ENCODE assay signal across 8 mouse cellular contexts in genomic region chr12:108422858-108423631, GRCm38 (mm10). TPM values are rescaled to one million over a fixed set of nuclear protein-coding genes. Genes with fewer than 3 reads are reported as not detected.
DNase-seq lines count a peak whose midpoint lies in the region; ATAC-seq and TF ChIP-seq lines count a peak whose summit lies in the region.

No protein-coding gene starts in this region.

- H3K27ac ChIP-seq in forebrain, embryonic 15.5 days (replicated peaks) = peak overlapping the region; percentile 89
- no peak overlapping the region for H3K27ac ChIP-seq in liver, embryonic 16.5 days (ENCODE audit: low read length)
- H3K27ac ChIP-seq in neural tube, embryonic 14.5 days (ENCODE audit: low read depth, low read length) = peak overlapping the region; percentile 90
- no peak overlapping the region for H3K27ac ChIP-seq in thymus, adult 2 months (ENCODE audit: control insufficient read depth, insufficient read depth, low read length)

- H3K36me3 ChIP-seq in E14TG2a.4 (ENCODE audit: insufficient read depth, low read length) = no peaks in the 10 kb centered on the region
- no peaks in the 10 kb centered on the region for H3K36me3 ChIP-seq in forebrain, embryonic 15.5 days
- H3K36me3 ChIP-seq in liver, embryonic 16.5 days (ENCODE audit: control insufficient read depth, insufficient read depth) = no peaks in the 10 kb centered on the region
- H3K36me3 ChIP-seq in neural tube, embryonic 14.5 days (ENCODE audit: control insufficient read depth, insufficient read depth, low read length) = no peaks in the 10 kb centered on the region
- H3K36me3 ChIP-seq in thymus, adult 2 months (ENCODE audit: control insufficient read depth, insufficient read depth, low read length) = no peaks in the 10 kb centered on the region

- no peak for TF ChIP-seq CTCF in E14TG2a.4 (conservative IDR thresholded peaks at IDR 0.05; ENCODE audit: low read length)
- TF ChIP-seq CTCF in thymus, adult 2 months (IDR thresholded peaks at IDR 0.05; ENCODE audit: borderline replicate concordance, control insufficient read depth, extremely low read depth, insufficient read depth, low read length, poor library complexity) = 0 out of 2 replicates have a peak, but pooled peaks have one; percentile 36

- peaks cover 17% of the 10 kb centered on the region for H3K4me1 ChIP-seq in E14TG2a.4 (replicated peaks; ENCODE audit: low read depth, low read length)
- peaks cover 31% of the 10 kb centered on the region for H3K4me1 ChIP-seq in forebrain, embryonic 15.5 days
- no peaks in the 10 kb centered on the region for H3K4me1 ChIP-seq in liver, embryonic 16.5 days (ENCODE audit: control insufficient read depth, low read depth, low read length)
- H3K4me1 ChIP-seq in neural tube, embryonic 14.5 days (ENCODE audit: control insufficient read depth, insufficient read depth, low read length) = peaks cover 4% of the 10 kb centered on the region; the same call in 1 of the 2 replicates
- peaks cover 4% of the 10 kb centered on the region; the same call in 1 of the 2 replicates for H3K4me1 ChIP-seq in thymus, adult 2 months (replicated peaks; ENCODE audit: control insufficient read depth, insufficient read depth, low read length)

- no peak for TF ChIP-seq POLR2A in thymus, adult 2 months (IDR thresholded peaks at IDR 0.05; ENCODE audit: control insufficient read depth, extremely low read depth, insufficient read depth, low read length, poor library complexity)

- peak; percentile 3 for DNase-seq in c-Kit-positive CD71-positive TER-119-negative erythroid progenitor cells, embryonic 14.5 days (ENCODE audit: low read depth)
- DNase-seq in heart, postnatal 14 days = peak; percentile 93 to 96
- peak; percentile 92 for DNase-seq in layer of hippocampus, adult 11-12 months (ENCODE audit: low spot score)
- peak; percentile 67 for DNase-seq in thymus, adult 2 months

- intact Hi-C loops in heart, postnatal 14 days (cut with DNase I) = loop anchor here (1.0 to 2.0 kb wide), 3 partner anchors 30 to 70 kb away; no protein-coding TSS in a partner anchor

- peak overlapping the region; percentile 67 for H3K9ac ChIP-seq in forebrain, embryonic 15.5 days (replicated peaks)
- peak overlapping the region; percentile 33; the same call in 1 of the 2 replicates for H3K9ac ChIP-seq in liver, embryonic 16.5 days (ENCODE audit: low read depth, low read length)
- H3K9ac ChIP-seq in neural tube, embryonic 14.5 days (replicated peaks; ENCODE audit: low read depth, low read length) = peak overlapping the region; percentile 86

- peaks cover 59% of the 10 kb centered on the region for H3K27me3 ChIP-seq in E14TG2a.4 (ENCODE audit: insufficient read depth, low read length)
- H3K27me3 ChIP-seq in forebrain, embryonic 15.5 days = no peaks in the 10 kb centered on the region
- H3K27me3 ChIP-seq in liver, embryonic 16.5 days (ENCODE audit: control insufficient read depth, insufficient read depth, low read depth, low read length) = peaks cover 28% of the 10 kb centered on the region
- no peaks in the 10 kb centered on the region for H3K27me3 ChIP-seq in neural tube, embryonic 14.5 days (ENCODE audit: control insufficient read depth, insufficient read depth, low read length)
- H3K27me3 ChIP-seq in thymus, adult 2 months (ENCODE audit: control insufficient read depth, insufficient read depth, low read length) = peaks cover 11% of the 10 kb centered on the region

- H3K4me2 ChIP-seq in forebrain, embryonic 15.5 days (replicated peaks) = peak overlapping the region; percentile 68
- H3K4me2 ChIP-seq in liver, embryonic 16.5 days (ENCODE audit: low read depth, low read length) = peak overlapping the region; percentile 59
- peak overlapping the region; percentile 78 for H3K4me2 ChIP-seq in neural tube, embryonic 14.5 days (ENCODE audit: low read depth, low read length)

- ATAC-seq in forebrain, embryonic 15.5 days (replicated peaks) = peak; percentile 95
- ATAC-seq in liver, embryonic 16.5 days (ENCODE audit: low read depth) = peak; percentile 81
- peak; percentile 94 for ATAC-seq in neural tube, embryonic 14.5 days (ENCODE audit: low read depth)

- under 1% methylated on average over 86 of the region's 90 CpGs for WGBS in forebrain, embryonic 15.5 days
- WGBS in liver, embryonic 16.5 days (ENCODE audit: insufficient replicate concordance) = under 1% methylated on average over 78 of the region's 90 CpGs
- WGBS in neural tube, embryonic 14.5 days = under 1% methylated on average over 58 of the region's 90 CpGs
- WGBS in thymus, adult 2 months = under 1% methylated on average over 74 of the region's 90 CpGs

- H3K9me3 ChIP-seq in E14TG2a.4 (ENCODE audit: low read length) = no peaks in the 10 kb centered on the region
- H3K9me3 ChIP-seq in forebrain, embryonic 15.5 days = no peaks in the 10 kb centered on the region
- H3K9me3 ChIP-seq in liver, embryonic 16.5 days (replicated peaks; ENCODE audit: control insufficient read depth, low read length) = no peaks in the 10 kb centered on the region
- no peaks in the 10 kb centered on the region for H3K9me3 ChIP-seq in neural tube, embryonic 14.5 days (ENCODE audit: control insufficient read depth, low read length)

- H3K4me3 ChIP-seq in E14TG2a.4 (replicated peaks; ENCODE audit: low read length) = peak overlapping the region; percentile 88
- H3K4me3 ChIP-seq in forebrain, embryonic 15.5 days = peak overlapping the region; percentile 63
- peak overlapping the region; percentile 58 for H3K4me3 ChIP-seq in liver, embryonic 16.5 days (ENCODE audit: low read depth, low read length)
- peak overlapping the region; percentile 76 for H3K4me3 ChIP-seq in neural tube, embryonic 14.5 days (ENCODE audit: low read depth, low read length)
- H3K4me3 ChIP-seq in thymus, adult 2 months (ENCODE audit: control insufficient read depth, insufficient read depth, low read length) = peak overlapping the region; percentile 38

RNA-seq across cellular contexts. Expression of gene Eml1, which starts 52.3 kb away (rescaled TPM):
- polyA plus RNA-seq in forebrain, embryonic 15.5 days (2015; fragmentation: Nextera tagmentation; extraction: Ambion mirVana) = 58.6 and 65.7 TPM in 2 replicates
- total RNA-seq in heart, postnatal 14 days (2021) = 10 to 100 TPM; 81.7 to 89.8 TPM
- 6.4 TPM in 2 replicates for polyA plus RNA-seq in liver, embryonic 16.5 days (2015; fragmentation: Nextera tagmentation; extraction: Ambion mirVana)
- 48.9 and 82.8 TPM in 2 replicates for polyA plus RNA-seq in neural tube, embryonic 14.5 days (2014; fragmentation: Nextera tagmentation; extraction: Ambion mirVana)
- polyA plus RNA-seq in thymus, adult 2 months (2012; rRNA removed) = 4.9 and 6.4 TPM in 2 replicates

Comparison
In these comparisons a context has a peak if more than half of its experiments do, and no peak if none do; other contexts are left out.
1. H3K4me3 ChIP-seq: peak in every context shown above with its lines; median percentile 88 in E14TG2a.4; 76 in neural tube, embryonic 14.5 days; 63 in forebrain, embryonic 15.5 days; 58 in liver, embryonic 16.5 days; 38 in thymus, adult 2 months.
2. DNase-seq: peak in every context shown above with its lines; median percentile 94 in heart, postnatal 14 days; 92 in layer of hippocampus, adult 11-12 months; 67 in thymus, adult 2 months; 3 in c-Kit-positive CD71-positive TER-119-negative erythroid progenitor cells, embryonic 14.5 days.
3. H3K27ac ChIP-seq: peak in forebrain, embryonic 15.5 days (single experiment) and neural tube, embryonic 14.5 days (single experiment); none in liver, embryonic 16.5 days (single experiment) and thymus, adult 2 months (single experiment).
4. H3K9ac ChIP-seq: peak in every context shown above with its lines; median percentile 86 in neural tube, embryonic 14.5 days; 67 in forebrain, embryonic 15.5 days; 33 in liver, embryonic 16.5 days.
5. Peak in every context shown above with its lines, with median percentiles within 50 percentile points of each other: ATAC-seq and H3K4me2 ChIP-seq.